Mouse (Mus musculus) 3134 (cell line): ENCODE data around the gene Fcmr.

Experiments used
- DNase-seq: peaks from one replicate; pipeline ENCODE4 v3.0.0-alpha.2; 2011; ENCODE audit warnings: low spot score; ENCODE audit not compliant: insufficient read length; ENCODE audit errors: extremely low read depth

Fcmr gene

GRCm38 (mm10) chr1:130857456-130857855 is 8.0 kb upstream of the Fcmr start:
- DNase-seq = no peak

- no peak for DNase-seq
These were observed 1.2 kb upstream of the Fcmr start for GRCm38 (mm10) chr1:130864238-130864637.

GRCm38 (mm10) chr1:130864741-130865140 is 728 bp upstream of the Fcmr start:
- no peak for DNase-seq

- DNase-seq = no peak
These were observed 7.4 kb downstream of the Fcmr start for GRCm38 (mm10) chr1:130872912-130873311.

- peak; percentile 18 for DNase-seq
These were observed 9.7 kb downstream of the Fcmr start for GRCm38 (mm10) chr1:130875139-130875538.

- DNase-seq = peak; percentile 32
These were observed 10.4 kb downstream of the Fcmr start for GRCm38 (mm10) chr1:130875910-130876309.

- peak; percentile 27 for DNase-seq
These were observed 11.6 kb downstream of the Fcmr start for GRCm38 (mm10) chr1:130876931-130877509.

- DNase-seq = peak; percentile 17
These were observed 12.6 kb downstream of the Fcmr start for GRCm38 (mm10) chr1:130877889-130878614.

- peak; percentile 80 for DNase-seq
These were observed 14.5 kb downstream of the Fcmr start for GRCm38 (mm10) chr1:130879927-130880326.

- no peak for DNase-seq
These were observed 17.7 kb downstream of the Fcmr start for GRCm38 (mm10) chr1:130883146-130883545.

- DNase-seq = no peak
These were observed 21.9 kb downstream of the Fcmr start, which contains the start of gene Il24 for GRCm38 (mm10) chr1:130887354-130887753. Il24 (minus strand) TSS chr1:130887454.

- DNase-seq = peak; percentile 65
These were observed 27.0 kb downstream of the Fcmr start for GRCm38 (mm10) chr1:130892446-130892845.

GRCm38 (mm10) chr1:130893329-130894040 is 28.0 kb downstream of the Fcmr start:
- DNase-seq = no peak

GRCm38 (mm10) chr1:130894468-130894867 is 29.0 kb downstream of the Fcmr start:
- no peak for DNase-seq

- DNase-seq = peak; percentile 54
These were observed 37.0 kb downstream of the Fcmr start for GRCm38 (mm10) chr1:130902505-130902904.

- DNase-seq = no peak
These were observed 46.0 kb downstream of the Fcmr start, which contains the start of gene Il20 for GRCm38 (mm10) chr1:130911401-130912010. Il20 (minus strand) TSS chr1:130911451.

- no peak for DNase-seq
These were observed 53.0 kb downstream of the Fcmr start for GRCm38 (mm10) chr1:130918323-130918980.

- DNase-seq = no peak
These were observed 61.0 kb downstream of the Fcmr start for GRCm38 (mm10) chr1:130926484-130926883.
